Mouse (Mus musculus) bone marrow, adult 2 months (tissue): ENCODE measurements around the gene Fam196a. TPM values are rescaled to one million over a fixed set of nuclear protein-coding genes. Genes with fewer than 3 reads are reported as not detected.

Source experiments
- H3K27ac ChIP-seq: fragments of 200-500 bp; 2 replicates; pipeline ENCODE4 v1.5.1; 2012; ENCODE audit warnings: low read depth, mild to moderate bottlenecking, control low read depth, inconsistent platforms, low read length; ENCODE audit not compliant: control insufficient read depth, poor library complexity, insufficient read depth
- H3K4me1 ChIP-seq: fragments of 200-500 bp; 2 replicates; pipeline ENCODE4 v1.6.1; 2011; ENCODE audit warnings: low read length; ENCODE audit not compliant: control insufficient read depth, insufficient read depth
- H3K4me3 ChIP-seq: fragments of 200-500 bp; replicated peaks from 2 replicates; pipeline ENCODE3; 2011; ENCODE audit warnings: mild to moderate bottlenecking, low read depth, low read length, control low read depth; ENCODE audit not compliant: control insufficient read depth
- CTCF ChIP-seq: fragments of 200-500 bp; IDR thresholded peaks from 2 replicates; pipeline ENCODE4 v1.5.1; 2011; ENCODE audit warnings: low read length, control low read depth; ENCODE audit not compliant: control insufficient read depth, insufficient read depth
- POLR2A ChIP-seq: fragments of 200-500 bp; IDR thresholded peaks from 2 replicates; pipeline ENCODE4 v1.6.1; 2011; ENCODE audit warnings: low read depth, mild to moderate bottlenecking, control low read depth, low read length, borderline replicate concordance; ENCODE audit not compliant: control insufficient read depth
- WGBS: fragments of 180-500 bp; shearing (Covaris S2); methylation state at CpG from one replicate; pipeline ENCODE4 v1.1.7; 2018; 5-methylcytosine and 5-hydroxymethylcytosine counted together
- polyA plus RNA-seq: library from polyadenylated mRNA; stranded (reverse); fragments of >200 nt; gene quantifications from 2 replicates; pipeline ENCODE4 v1.2.4, GENCODE M21; 2011; ENCODE audit warnings: low replicate concordance; ENCODE audit not compliant: missing spikeins, insufficient read depth, insufficient read length

Gene Fam196a
- polyA plus RNA-seq: 0.45 TPM in 1 of 2 replicates, not detected in the other

DNA sequence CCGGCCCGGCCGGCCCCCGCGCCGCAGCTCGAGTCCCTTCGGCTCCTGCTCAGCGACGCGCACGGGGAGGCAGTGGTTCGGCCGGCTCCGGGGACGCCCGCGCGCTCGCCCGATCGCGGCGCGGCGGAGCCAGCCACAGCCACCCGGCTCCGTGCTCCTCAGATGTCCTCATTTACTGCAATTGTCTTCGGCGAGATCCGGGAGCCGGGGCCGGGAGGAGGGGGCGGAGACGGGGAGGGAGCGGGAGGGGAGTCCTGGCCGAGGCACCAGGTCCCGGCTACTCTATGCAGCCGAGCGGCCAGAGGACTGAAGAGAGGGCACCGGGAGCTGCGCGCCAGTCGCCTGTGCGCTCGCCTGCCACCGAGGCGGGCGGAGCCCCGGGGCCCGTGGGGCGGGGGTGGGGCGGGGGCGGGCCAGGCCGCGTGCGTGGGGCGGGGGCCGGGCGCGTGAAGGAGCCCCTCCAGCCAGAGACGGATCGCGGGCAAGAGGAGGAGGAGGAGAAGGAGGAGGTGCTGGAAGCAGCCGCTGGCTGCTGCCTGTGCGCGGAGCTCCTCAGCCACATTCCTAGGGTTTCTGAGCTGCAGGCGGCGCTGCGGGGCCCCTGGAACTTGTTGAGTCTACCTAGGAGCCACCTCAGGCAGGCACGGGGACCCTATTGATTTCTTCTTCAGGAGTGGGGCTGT lies at the start of gene Fam196a:
Gene Fam196a, minus strand, starts transcription at position 504 of the 683 bp plus-strand sequence.
- TF ChIP-seq CTCF: no peak
- 4% methylated on average over 63 of the region's 71 CpGs for WGBS

DNA sequence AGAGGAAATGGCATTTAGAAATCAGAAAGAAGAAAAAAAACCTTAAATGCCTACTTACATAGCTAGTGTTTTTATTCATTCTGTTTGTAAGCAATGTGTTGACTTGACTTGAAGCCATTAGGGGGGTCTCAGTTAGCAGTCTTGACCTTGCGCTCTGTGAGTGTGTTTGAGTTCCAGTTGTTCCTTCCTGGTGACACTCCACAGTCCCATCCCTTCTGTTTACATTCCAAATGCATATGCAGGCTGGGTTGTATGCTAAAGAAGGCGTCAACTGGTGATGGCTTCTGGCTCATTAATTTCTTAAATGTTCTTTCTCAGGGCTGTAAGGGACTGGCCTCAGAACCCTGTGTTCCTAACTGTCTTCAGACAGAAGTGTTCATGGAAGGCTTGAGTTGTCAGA lies 23.4 kb upstream of the Fam196a start:
- WGBS: 83% methylated on average over 2 of the region's 2 CpGs
- Histone ChIP-seq H3K4me1 (no peaks in the 10 kb centered on the region), H3K27ac (no peak overlapping the region), H3K4me3 (no peak overlapping the region)
- TF ChIP-seq CTCF (no peak), POLR2A (no peak)

More for the DNA sequence above, at the start of gene Fam196a:
- no peak within 1 kb of the TSS for H3K27ac ChIP-seq
- no peaks in the 10 kb centered on the region for H3K4me1 ChIP-seq
- no peak within 1 kb of the TSS for H3K4me3 ChIP-seq

DNA sequence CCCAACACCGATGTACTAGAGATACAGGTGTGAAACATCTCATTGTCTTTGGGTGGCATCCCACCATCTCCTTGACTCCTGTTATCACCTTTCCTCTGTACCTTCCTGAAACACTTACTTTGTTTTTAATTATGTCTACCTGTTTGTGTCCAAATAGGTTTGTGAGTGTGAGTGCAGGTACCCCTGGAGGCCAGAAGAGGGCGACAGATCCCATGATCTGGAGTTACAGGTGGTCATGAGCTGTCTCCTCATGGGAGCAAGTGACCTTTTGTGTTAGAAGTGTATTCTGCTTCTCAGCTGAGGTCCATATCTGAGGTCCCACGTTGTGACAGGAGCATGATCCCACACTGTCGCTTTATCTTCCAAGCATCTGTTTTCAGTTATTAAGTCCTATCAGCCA lies 22.6 kb upstream of the Fam196a start:
- H3K27ac ChIP-seq: no peak overlapping the region
- WGBS: 69% methylated on average over 4 of the region's 4 CpGs
- TF ChIP-seq CTCF: peak; percentile 39; the same call in 1 of the 2 replicates
- no peak for TF ChIP-seq POLR2A
- H3K4me3 ChIP-seq: no peak overlapping the region
- H3K4me1 ChIP-seq: no peaks in the 10 kb centered on the region

DNA sequence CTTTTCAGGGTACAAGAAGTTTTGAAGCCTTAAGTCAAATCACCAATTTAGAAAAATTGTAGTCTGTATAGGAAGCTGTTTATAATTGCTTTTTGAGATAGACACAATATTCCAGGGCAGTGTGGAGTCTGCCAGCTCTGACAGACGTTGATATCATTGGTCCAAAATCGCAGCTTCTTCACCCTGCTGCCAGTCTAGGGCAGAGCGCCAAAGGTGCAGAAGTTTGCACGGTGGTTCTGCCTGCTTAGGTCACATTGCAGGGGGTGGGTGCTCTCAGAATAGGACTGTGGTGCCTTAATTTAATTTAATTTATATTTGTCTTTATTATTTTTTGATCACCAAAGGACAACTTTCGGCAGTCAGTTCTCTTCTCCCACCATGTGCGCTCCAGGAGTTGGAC lies 20.9 kb upstream of the Fam196a start:
- Histone ChIP-seq H3K27ac (no peak overlapping the region), H3K4me3 (no peak overlapping the region), H3K4me1 (no peaks in the 10 kb centered on the region)
- 80% methylated on average over 6 of the region's 6 CpGs for WGBS
- no peak for TF ChIP-seq CTCF
- TF ChIP-seq POLR2A: no peak

DNA sequence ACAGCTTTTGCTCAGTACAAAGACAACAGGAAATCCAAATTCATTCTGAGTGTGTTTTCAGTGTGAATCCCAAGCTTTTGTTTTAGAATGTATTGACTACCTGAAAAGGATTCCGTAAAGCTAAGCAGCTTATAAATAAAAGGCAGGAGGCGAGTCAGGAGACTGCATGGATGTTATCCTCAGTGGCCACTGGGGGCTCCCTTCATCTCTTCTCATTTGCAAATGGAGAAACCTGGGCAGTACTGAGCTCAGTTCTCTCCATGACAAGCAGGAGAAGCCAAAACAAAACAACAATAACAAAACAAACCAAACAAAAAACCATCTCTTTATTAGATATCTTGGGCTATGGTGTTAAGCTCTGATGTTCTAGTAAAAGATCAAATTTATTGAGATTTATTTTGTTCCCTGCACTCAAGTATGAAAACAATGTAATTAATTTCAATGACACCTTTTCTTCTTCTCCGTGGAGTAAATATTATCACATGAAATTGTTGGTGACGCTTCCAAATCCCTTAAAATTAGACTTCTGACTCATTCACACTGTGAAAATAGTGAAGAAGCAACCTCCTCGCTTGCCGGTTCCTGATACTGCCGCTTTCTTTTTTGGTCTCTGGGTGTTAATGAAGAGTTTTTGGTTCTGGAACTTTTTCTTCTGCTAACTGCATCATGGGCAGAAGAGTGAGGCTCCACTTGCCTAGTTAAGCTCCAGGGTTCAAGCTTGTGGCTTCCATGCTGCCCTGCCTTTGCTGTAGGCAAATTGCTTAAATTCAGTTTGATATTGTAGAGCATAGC lies 7.9 kb upstream of the Fam196a start:
- no peaks in the 10 kb centered on the region for H3K4me1 ChIP-seq
- WGBS: 86% methylated on average over 7 of the region's 7 CpGs
- no peak overlapping the region for H3K4me3 ChIP-seq
- TF ChIP-seq CTCF (no peak), POLR2A (no peak)
- H3K27ac ChIP-seq: no peak overlapping the region

DNA sequence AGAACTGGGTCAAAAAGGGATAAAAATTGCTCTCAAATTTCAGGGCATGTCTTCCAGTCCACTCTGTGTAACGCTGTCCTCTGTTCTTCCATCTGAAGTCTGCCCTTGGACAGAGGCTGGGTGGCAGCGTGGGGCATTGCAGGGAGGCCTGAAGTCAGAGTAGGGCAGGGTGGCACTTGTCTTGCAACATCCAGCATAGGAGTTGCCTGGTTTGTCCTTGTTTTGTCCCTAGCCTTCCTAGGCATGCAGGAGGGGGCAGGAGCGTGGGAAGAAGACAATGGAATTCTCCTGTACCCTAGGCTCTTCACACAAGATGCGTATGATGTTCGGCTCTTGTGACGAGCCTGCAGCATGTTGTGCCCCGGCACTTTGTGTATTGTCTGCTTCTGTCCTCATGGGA lies 5.5 kb upstream of the Fam196a start:
- 73% methylated on average over 7 of the region's 7 CpGs for WGBS
- H3K4me3 ChIP-seq: no peak overlapping the region
- TF ChIP-seq CTCF (no peak), POLR2A (no peak)
- H3K27ac ChIP-seq: no peak overlapping the region
- no peaks in the 10 kb centered on the region for H3K4me1 ChIP-seq

DNA sequence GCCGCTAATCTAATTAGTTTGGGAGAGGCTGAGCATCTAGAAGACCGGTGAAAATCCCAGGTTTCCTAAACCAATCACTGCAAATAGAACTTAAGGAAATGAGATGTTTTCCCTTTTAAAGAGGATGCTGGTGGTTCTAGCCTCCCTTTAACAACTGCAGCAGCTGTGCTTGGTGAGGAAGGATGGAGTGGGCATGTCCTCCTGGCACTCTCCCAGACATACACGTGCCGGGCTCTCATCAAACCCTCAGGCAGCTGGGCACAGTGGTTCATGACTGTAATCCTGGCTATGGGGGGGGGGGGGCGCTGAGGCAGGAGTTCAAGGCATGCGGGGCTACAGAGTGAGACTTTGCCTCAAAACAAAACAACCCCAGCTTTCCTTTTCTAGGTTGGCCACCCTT lies 4.8 kb upstream of the Fam196a start:
- 74% methylated on average over 6 of the region's 6 CpGs for WGBS
- Histone ChIP-seq H3K4me1 (no peaks in the 10 kb centered on the region), H3K27ac (no peak overlapping the region), H3K4me3 (no peak overlapping the region)
- TF ChIP-seq CTCF (no peak), POLR2A (no peak)

DNA sequence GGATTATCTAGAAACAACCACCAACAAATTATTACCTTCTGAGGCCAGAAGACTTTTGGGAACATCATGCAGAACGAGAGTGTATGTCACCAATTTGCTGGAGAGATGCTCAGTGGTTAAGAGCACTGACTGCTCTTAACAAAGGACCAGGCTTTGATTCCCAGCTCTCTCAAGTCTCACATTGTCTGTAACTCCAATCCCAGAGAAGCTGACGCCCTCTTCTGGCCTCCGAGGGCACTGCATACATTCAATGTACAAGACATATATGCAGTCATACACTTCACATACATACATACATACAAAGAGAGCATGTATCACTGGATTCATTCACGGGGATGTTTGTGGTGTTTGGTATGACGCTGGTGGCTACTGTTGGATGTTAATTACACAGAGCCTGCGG lies 3.7 kb upstream of the Fam196a start:
- 81% methylated on average over 6 of the region's 6 CpGs for WGBS
- Histone ChIP-seq H3K27ac (no peak overlapping the region), H3K4me3 (no peak overlapping the region), H3K4me1 (no peaks in the 10 kb centered on the region)
- no peak for TF ChIP-seq CTCF
- TF ChIP-seq POLR2A: no peak
